Mouse (Mus musculus) G1E (cell line): ENCODE data around the gene Tmem245. TPM values are rescaled to one million over a fixed set of nuclear protein-coding genes. Genes with fewer than 3 reads are reported as not detected.

Source experiments
- ATAC-seq: 2 replicates; pipeline ENCODE4 v1.8.0; 2016; ENCODE audit warnings: mild to moderate bottlenecking; ENCODE audit not compliant: insufficient number of reproducible peaks, poor library complexity, low FRiP score, severe bottlenecking; ENCODE audit errors: extremely low read depth
- DNase-seq: peaks from one replicate; pipeline ENCODE4 v3.0.0; 2012; ENCODE audit warnings: low spot score
- H3K27me3 ChIP-seq: 2 replicates; pipeline ENCODE4 v1.6.1; 2012; ENCODE audit warnings: mild to moderate bottlenecking, low read length, inconsistent platforms; ENCODE audit not compliant: insufficient read depth
- H3K36me3 ChIP-seq: replicated peaks from 2 replicates; pipeline ENCODE3; 2012; ENCODE audit warnings: mild to moderate bottlenecking, inconsistent platforms
- H3K4me1 ChIP-seq: 2 replicates; pipeline ENCODE4 v1.6.1; 2012; ENCODE audit warnings: low read depth, low read length, inconsistent platforms, mixed read lengths; ENCODE audit not compliant: insufficient read depth
- H3K4me3 ChIP-seq: 2 replicates; pipeline ENCODE4 v1.5.1; 2012; ENCODE audit warnings: low read depth, mild to moderate bottlenecking, inconsistent platforms, low read length, moderate library complexity, mixed read lengths
- H3K9me3 ChIP-seq: replicated peaks from 2 replicates; pipeline ENCODE4 v1.6.1; 2012; ENCODE audit warnings: inconsistent platforms
- CTCF ChIP-seq: IDR thresholded peaks from 2 replicates; pipeline ENCODE4 v1.5.1; 2012; ENCODE audit warnings: low read depth, low read length, inconsistent platforms, mixed read lengths
- GATA1 ChIP-seq: IDR thresholded peaks from 2 replicates; pipeline ENCODE4 v1.6.1; 2012; ENCODE audit warnings: borderline replicate concordance, low read length, inconsistent platforms, mixed read lengths
- GATA2 ChIP-seq: IDR thresholded peaks from 2 replicates; pipeline ENCODE4 v1.6.1; 2012; ENCODE audit warnings: low read depth, low read length, inconsistent platforms, borderline replicate concordance
- POLR2AphosphoS5 ChIP-seq: IDR thresholded peaks from 2 replicates; pipeline ENCODE4 v1.6.1; 2012; ENCODE audit warnings: low read depth, low read length, inconsistent platforms; ENCODE audit not compliant: insufficient replicate concordance
- TAL1 ChIP-seq: conservative IDR thresholded peaks from 2 replicates; pipeline ENCODE4 v1.6.1; 2012; ENCODE audit warnings: low read depth, low read length, inconsistent platforms, mixed read lengths
- polyA plus RNA-seq: library from polyadenylated mRNA; stranded (reverse); fragments of >175 nt; gene quantifications from 2 replicates; pipeline ENCODE4 v1.2.3, GENCODE M21; 2012
- total RNA-seq, 2 experiments: library from RNA; stranded (forward) in 1 of 2; stranded (reverse) in 1 of 2; fragments of 200-1000 nt in 1 of 2; fragments of >200 nt in 1 of 2; fragmentation: Nextera tagmentation in 1 of 2; gene quantifications; 2 replicates each; pipeline ENCODE4 v1.2.3; 2014 to 2017

The Tmem245 gene
- 28.8 and 34.8 TPM in 2 replicates for total RNA-seq (2014; fragmentation: Nextera tagmentation)
- 9.1 and 10.2 TPM in 2 replicates for total RNA-seq (2017)
- 0.52 and 0.90 TPM in 2 replicates for polyA plus RNA-seq

DNA sequence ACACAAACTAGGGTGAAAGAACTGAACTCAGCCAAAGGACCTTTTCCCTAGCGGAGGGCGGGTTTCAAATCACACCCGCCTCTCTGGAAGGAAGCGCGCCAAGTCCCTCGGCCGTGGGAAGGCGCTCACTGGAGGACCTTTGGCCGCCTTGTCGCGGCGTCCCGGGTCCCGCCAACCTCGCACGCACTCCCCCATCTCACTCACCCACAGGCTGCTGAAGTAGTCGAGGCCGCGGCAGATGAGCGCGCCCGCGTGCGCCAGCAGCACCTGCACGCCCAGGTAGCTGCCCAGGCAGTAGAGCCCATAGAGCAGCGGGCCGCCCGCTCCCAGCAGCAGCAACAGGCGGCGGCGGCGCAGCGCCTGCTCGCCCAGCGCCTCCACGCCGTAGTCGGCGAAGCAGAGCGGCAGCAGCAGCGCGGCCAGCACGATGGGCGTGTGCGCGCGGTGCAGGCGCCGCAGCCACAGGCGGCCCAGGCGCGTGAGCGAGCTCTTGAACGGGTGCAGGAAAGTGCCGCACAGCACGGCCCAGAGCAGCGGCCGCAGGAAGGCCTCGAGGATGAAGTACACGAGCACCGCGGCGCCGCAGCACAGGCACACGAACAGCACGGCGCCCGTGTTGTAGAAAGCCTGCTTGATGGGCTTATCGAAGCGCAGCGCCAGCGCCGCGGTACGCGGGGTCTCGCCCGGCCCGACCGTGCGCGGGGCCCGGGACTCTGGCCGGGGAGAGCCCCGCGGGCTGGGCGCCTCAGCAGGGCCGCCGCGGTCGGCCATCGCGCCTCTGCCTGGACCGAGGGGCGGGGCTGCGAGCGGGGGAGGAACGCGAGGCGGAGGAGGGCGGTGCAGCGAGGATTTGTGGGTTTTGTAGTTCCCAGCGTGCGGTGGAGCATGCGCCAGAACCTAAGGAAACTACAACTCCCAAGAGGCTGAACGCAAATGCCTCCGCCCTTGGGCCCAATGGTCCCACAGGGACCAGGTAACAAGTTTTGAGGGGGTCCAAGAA is at the start of gene Tmem245:
TSS of gene Tmem245 (minus strand) at position 797 of the 1,000 bp plus-strand sequence.
- peaks cover 29% of the 10 kb centered on the region for H3K4me1 ChIP-seq
- peak; percentile 98 for ATAC-seq
- peak within 1 kb of the TSS; percentile 84 for H3K4me3 ChIP-seq
- H3K36me3 ChIP-seq: peaks cover 28% of the 10 kb centered on the region
- H3K27me3 ChIP-seq: peaks cover 3% of the 10 kb centered on the region; the same call in 1 of the 2 replicates
- DNase-seq: peak; percentile 79
- no peak for TF ChIP-seq TAL1
- TF ChIP-seq GATA1: no peak
- no peak for TF ChIP-seq CTCF
- TF ChIP-seq GATA2: no peak
- no peak for TF ChIP-seq POLR2AphosphoS5
- H3K9me3 ChIP-seq: no peaks in the 10 kb centered on the region

DNA sequence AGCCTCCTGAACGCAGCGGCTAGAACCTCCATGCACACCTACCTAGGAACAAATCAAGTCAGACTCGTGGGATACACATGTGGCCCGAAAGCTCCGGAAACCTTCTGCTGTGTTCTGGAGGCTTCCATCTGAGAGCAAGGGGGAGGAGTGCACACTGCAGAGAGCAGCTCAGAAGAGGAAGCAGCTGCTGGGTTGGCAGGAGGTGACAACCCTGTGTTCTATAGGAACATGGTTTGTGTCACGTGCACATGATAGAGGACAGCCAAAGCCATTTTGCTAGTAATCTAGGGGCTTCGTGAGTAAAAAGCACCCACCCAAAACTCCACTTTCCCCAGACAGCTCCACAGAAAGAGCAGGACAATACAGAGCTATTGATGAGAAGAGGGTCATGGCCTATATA is 46.1 kb upstream of the Tmem245 start:
- TF ChIP-seq TAL1 (no peak), CTCF (no peak), GATA1 (no peak), GATA2 (no peak), POLR2AphosphoS5 (no peak)
- no peak overlapping the region for H3K4me3 ChIP-seq
- ATAC-seq (no peak), DNase-seq (no peak)
- H3K9me3 ChIP-seq: peaks cover 20% of the 10 kb centered on the region
- H3K27me3 ChIP-seq: no peaks in the 10 kb centered on the region
- H3K4me1 ChIP-seq: no peaks in the 10 kb centered on the region
- no peaks in the 10 kb centered on the region for H3K36me3 ChIP-seq

DNA sequence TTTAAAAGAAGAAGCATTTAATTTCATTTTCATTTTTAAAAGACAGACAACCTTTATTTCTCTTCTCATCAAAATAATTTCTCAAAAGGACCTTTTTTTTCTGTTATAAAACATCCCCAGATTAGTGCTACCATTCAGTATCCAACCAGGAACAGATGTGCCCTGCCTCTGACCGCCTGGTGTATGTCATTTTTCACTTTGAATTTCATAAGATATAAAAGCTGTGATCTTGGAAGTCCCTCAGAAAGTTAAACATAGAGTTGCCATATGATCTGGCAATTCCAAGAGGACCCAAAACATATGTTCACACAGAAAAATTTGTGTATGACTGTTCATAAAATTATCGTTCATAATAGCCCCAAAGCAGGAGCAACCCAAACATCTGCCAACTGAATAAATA is 44.7 kb upstream of the Tmem245 start:
- H3K9me3 ChIP-seq: peaks cover 17% of the 10 kb centered on the region
- TF ChIP-seq GATA1 (no peak), GATA2 (no peak), CTCF (no peak), TAL1 (no peak), POLR2AphosphoS5 (no peak)
- ATAC-seq: no peak
- no peak for DNase-seq
- H3K4me1 ChIP-seq: no peaks in the 10 kb centered on the region
- no peak overlapping the region for H3K4me3 ChIP-seq
- H3K27me3 ChIP-seq: no peaks in the 10 kb centered on the region
- H3K36me3 ChIP-seq: no peaks in the 10 kb centered on the region

GRCm38 (mm10) chr4:56990215-56990584 is 43.0 kb upstream of the Tmem245 start, which contains the start of gene Frrs1l:
Gene Frrs1l, minus strand, starts transcription at chr4:56990391.
- DNase-seq: no peak
- Histone ChIP-seq H3K4me1 (no peaks in the 10 kb centered on the region), H3K4me3 (no peak within 1 kb of the TSS; the same call in 1 of the 2 replicates), H3K36me3 (no peaks in the 10 kb centered on the region), H3K9me3 (peaks cover 14% of the 10 kb centered on the region), H3K27me3 (no peaks in the 10 kb centered on the region)
- no peak for TF ChIP-seq CTCF
- TF ChIP-seq TAL1: no peak
- TF ChIP-seq POLR2AphosphoS5: no peak
- TF ChIP-seq GATA2: no peak
- TF ChIP-seq GATA1: no peak
- ATAC-seq: no peak

DNA sequence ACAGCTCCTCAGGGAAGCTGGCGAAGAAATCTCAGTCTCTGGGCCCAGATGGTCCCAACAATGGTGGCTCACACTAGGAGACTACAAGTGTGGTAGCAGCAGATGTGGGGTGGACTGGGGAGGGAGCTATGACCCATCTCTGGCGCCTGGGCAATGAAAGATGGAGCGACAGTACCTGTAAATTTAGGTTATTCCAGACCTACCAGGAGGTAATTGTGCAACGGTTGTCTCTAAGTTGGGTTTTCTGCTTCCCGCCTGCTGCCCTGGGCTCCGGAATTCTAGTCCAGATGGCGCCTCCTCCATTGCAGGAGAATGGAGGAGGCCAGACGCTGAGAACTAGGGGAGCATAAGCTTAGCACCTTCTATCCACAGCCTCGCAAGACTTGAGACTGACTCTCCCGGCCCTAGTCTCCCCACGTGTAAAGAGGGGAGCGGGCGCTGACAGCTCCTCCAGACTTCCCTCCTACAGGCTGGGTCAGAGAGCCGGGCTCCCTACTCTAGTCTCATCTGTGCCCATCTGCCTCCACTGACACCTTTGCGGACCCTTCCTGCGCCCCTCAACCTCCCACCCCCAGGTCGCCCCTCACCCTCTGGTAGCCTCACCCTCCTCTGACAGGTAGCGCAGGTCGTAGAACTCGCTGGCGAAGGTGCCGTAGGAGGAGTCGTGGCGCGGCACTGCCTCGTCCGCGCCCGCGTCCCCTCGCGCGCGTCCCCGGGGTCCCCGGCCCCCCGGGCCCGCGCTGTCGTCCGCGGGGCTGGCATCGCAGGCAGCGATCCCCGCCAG is 42.4 kb upstream of the Tmem245 start:
- Histone ChIP-seq H3K4me1 (no peaks in the 10 kb centered on the region), H3K27me3 (no peaks in the 10 kb centered on the region), H3K4me3 (no peak overlapping the region), H3K9me3 (peaks cover 14% of the 10 kb centered on the region), H3K36me3 (no peaks in the 10 kb centered on the region)
- DNase-seq (no peak), ATAC-seq (no peak)
- TF ChIP-seq CTCF (no peak), GATA1 (no peak), GATA2 (no peak), POLR2AphosphoS5 (no peak), TAL1 (no peak)
